Comparison of ENCODE assay signal across 17 mouse cellular contexts in genomic region chr17:75804358-75804757, GRCm38 (mm10).
DNase-seq lines count a peak whose midpoint lies in the region; ATAC-seq lines count a peak whose summit lies in the region.
"Had no signal": no experiment of that assay in that cellular context is flagged by ENCODE, and none has a peak within 500 bp of the region (broad histone marks: within the 10 kb centered on the region; RNA-seq: fewer than 3 reads in every experiment).

No protein-coding gene starts in this region.

- 51% methylated on average over 1 of the region's 1 CpGs for WGBS in hindbrain, embryonic 16.5 days
- 73% methylated on average over 1 of the region's 1 CpGs for WGBS in hindbrain, embryonic 11.5 days
- WGBS in neural tube, embryonic 14.5 days = 39% methylated on average over 1 of the region's 1 CpGs
- 39% methylated on average over 1 of the region's 1 CpGs for WGBS in neural tube, embryonic 15.5 days

- H3K4me2 ChIP-seq in hindbrain, embryonic 16.5 days (ENCODE audit: low read length) = no peak overlapping the region
- no peak overlapping the region for H3K4me2 ChIP-seq in hindbrain, embryonic 11.5 days (replicated peaks; ENCODE audit: low read depth, low read length)
- no peak overlapping the region for H3K4me2 ChIP-seq in neural tube, embryonic 14.5 days (ENCODE audit: low read depth, low read length)
- no peak overlapping the region for H3K4me2 ChIP-seq in neural tube, embryonic 15.5 days
- H3K4me2 ChIP-seq: stomach, embryonic 15.5 days had no signal

- no peak overlapping the region for H3K27ac ChIP-seq in hindbrain, embryonic 16.5 days (ENCODE audit: low read depth, low read length)
- no peak overlapping the region for H3K27ac ChIP-seq in hindbrain, embryonic 11.5 days (ENCODE audit: low read depth, low read length)
- no peak overlapping the region for H3K27ac ChIP-seq in neural tube, embryonic 14.5 days (ENCODE audit: low read depth, low read length)
- no peak overlapping the region for H3K27ac ChIP-seq in neural tube, embryonic 15.5 days (replicated peaks)
- H3K27ac ChIP-seq: kidney, postnatal 0 days; stomach, embryonic 15.5 days had no signal

- no peaks in the 10 kb centered on the region for H3K4me1 ChIP-seq in hindbrain, embryonic 16.5 days (ENCODE audit: control insufficient read depth, insufficient read depth, low read depth, low read length)
- H3K4me1 ChIP-seq in hindbrain, embryonic 11.5 days (replicated peaks; ENCODE audit: control insufficient read depth, insufficient read depth, low read length) = no peaks in the 10 kb centered on the region
- H3K4me1 ChIP-seq in neural tube, embryonic 14.5 days (ENCODE audit: control insufficient read depth, insufficient read depth, low read length) = no peaks in the 10 kb centered on the region
- H3K4me1 ChIP-seq in neural tube, embryonic 15.5 days = no peaks in the 10 kb centered on the region
- H3K4me1 ChIP-seq: stomach, embryonic 15.5 days had no signal

- H3K27me3 ChIP-seq in hindbrain, embryonic 16.5 days (replicated peaks; ENCODE audit: control insufficient read depth, insufficient read depth, low read length) = no peaks in the 10 kb centered on the region
- no peaks in the 10 kb centered on the region for H3K27me3 ChIP-seq in hindbrain, embryonic 11.5 days (ENCODE audit: control insufficient read depth, insufficient read depth, low read length)
- H3K27me3 ChIP-seq in neural tube, embryonic 14.5 days (ENCODE audit: control insufficient read depth, insufficient read depth, low read length) = no peaks in the 10 kb centered on the region
- no peaks in the 10 kb centered on the region for H3K27me3 ChIP-seq in neural tube, embryonic 15.5 days (replicated peaks)
- H3K27me3 ChIP-seq: stomach, embryonic 15.5 days had no signal

- DNase-seq in cerebellum, postnatal 14 days = peak; percentile 43 to 48
- no peak for DNase-seq in cerebellum, adult 11 months
- DNase-seq in hindbrain, embryonic 11.5 days (ENCODE audit: low spot score) = no peak
- DNase-seq in skeletal muscle tissue, adult 2 months (ENCODE audit: low read depth, low spot score) = peak; percentile 62
- no peak for DNase-seq in liver
- DNase-seq: adrenal gland, postnatal 14 days; cerebellum, adult 9-10 months; heart, adult 11 months; heart, postnatal 4 days; thymus, adult 2 months had no signal

- H3K9me3 ChIP-seq in hindbrain, embryonic 16.5 days (ENCODE audit: control insufficient read depth, low read length) = no peaks in the 10 kb centered on the region
- no peaks in the 10 kb centered on the region for H3K9me3 ChIP-seq in hindbrain, embryonic 11.5 days (ENCODE audit: control insufficient read depth, low read length)
- H3K9me3 ChIP-seq in neural tube, embryonic 14.5 days (ENCODE audit: control insufficient read depth, low read length) = no peaks in the 10 kb centered on the region
- no peaks in the 10 kb centered on the region for H3K9me3 ChIP-seq in neural tube, embryonic 15.5 days (replicated peaks)
- H3K9me3 ChIP-seq: stomach, embryonic 15.5 days had no signal

- no peak overlapping the region for H3K9ac ChIP-seq in hindbrain, embryonic 16.5 days (ENCODE audit: low read depth, low read length)
- no peak overlapping the region for H3K9ac ChIP-seq in hindbrain, embryonic 11.5 days (ENCODE audit: low read depth, low read length)
- no peak overlapping the region for H3K9ac ChIP-seq in neural tube, embryonic 14.5 days (replicated peaks; ENCODE audit: low read depth, low read length)
- H3K9ac ChIP-seq in neural tube, embryonic 15.5 days (replicated peaks) = no peak overlapping the region
- H3K9ac ChIP-seq: stomach, embryonic 15.5 days had no signal

- H3K36me3 ChIP-seq in hindbrain, embryonic 16.5 days (ENCODE audit: control insufficient read depth, insufficient read depth, low read length) = no peaks in the 10 kb centered on the region
- H3K36me3 ChIP-seq in hindbrain, embryonic 11.5 days (ENCODE audit: control insufficient read depth, insufficient read depth, low read length) = no peaks in the 10 kb centered on the region
- no peaks in the 10 kb centered on the region for H3K36me3 ChIP-seq in neural tube, embryonic 14.5 days (ENCODE audit: control insufficient read depth, insufficient read depth, low read length)
- H3K36me3 ChIP-seq in neural tube, embryonic 15.5 days = no peaks in the 10 kb centered on the region
- H3K36me3 ChIP-seq: stomach, embryonic 15.5 days had no signal

- peak; percentile 74 for ATAC-seq in hindbrain, embryonic 16.5 days
- no peak for ATAC-seq in hindbrain, embryonic 11.5 days (ENCODE audit: low FRiP score)
- ATAC-seq in neural tube, embryonic 14.5 days (ENCODE audit: low read depth) = peak; percentile 51; the same call in 1 of the 2 replicates
- ATAC-seq in neural tube, embryonic 15.5 days (ENCODE audit: low FRiP score) = no peak
- ATAC-seq: intestine, postnatal 0 days had no signal

- H3K4me3 ChIP-seq in hindbrain, embryonic 16.5 days (ENCODE audit: low read length) = no peak overlapping the region
- H3K4me3 ChIP-seq in hindbrain, embryonic 11.5 days (ENCODE audit: low read depth, low read length) = no peak overlapping the region
- H3K4me3 ChIP-seq in neural tube, embryonic 14.5 days (ENCODE audit: low read depth, low read length) = no peak overlapping the region
- H3K4me3 ChIP-seq in neural tube, embryonic 15.5 days (replicated peaks) = no peak overlapping the region
- H3K4me3 ChIP-seq: myocyte; stomach, embryonic 15.5 days had no signal

Comparison
In these comparisons a context has a peak if more than half of its experiments do, and no peak if none do; other contexts are left out.
1. DNase-seq: peak in cerebellum, postnatal 14 days (2 of 2) and skeletal muscle tissue, adult 2 months (single experiment); none in cerebellum, adult 11 months (single experiment), hindbrain, embryonic 11.5 days (single experiment) and liver (single experiment).
2. ATAC-seq: peak in hindbrain, embryonic 16.5 days (single experiment) and neural tube, embryonic 14.5 days (single experiment); none in hindbrain, embryonic 11.5 days (single experiment) and neural tube, embryonic 15.5 days (single experiment).